Mouse (Mus musculus) heart, adult 11 months (tissue): Measurements from ENCODE around the gene L3mbtl1.
"Not testable (repeated sequence)": the region's sequence is repeated elsewhere in the genome, so short reads cannot be mapped to it uniquely, and the experiment has no call there.

ENCODE experiments used
- DNase-seq: peaks from one replicate; pipeline ENCODE4 v3.0.0; 2022

L3mbtl1 gene

GRCm38 (mm10) chr2:162943148-162943846, at the start of gene L3mbtl1:
L3mbtl1 (plus strand) TSS chr2:162943472.
- peak; percentile 91 for DNase-seq

DNA sequence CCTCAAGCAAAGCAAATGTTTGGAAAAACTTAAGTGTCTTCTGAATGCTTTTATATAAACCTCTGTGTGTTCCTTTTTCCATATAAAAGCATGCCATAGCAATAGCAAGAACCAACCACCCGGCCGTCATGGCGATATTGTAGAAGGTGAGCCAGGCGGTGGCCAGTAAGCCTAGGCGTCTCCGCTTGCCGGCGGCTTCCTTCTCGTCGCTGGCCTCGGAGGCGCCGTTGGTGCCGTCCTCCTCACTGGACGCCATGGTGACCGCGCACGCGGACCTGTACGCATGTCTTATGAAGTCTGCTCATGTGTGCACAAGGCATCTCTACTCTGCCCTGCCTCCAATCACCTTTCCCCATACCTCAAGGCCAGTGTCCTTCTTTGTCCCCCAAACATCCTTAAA, 44.0 kb upstream of the L3mbtl1 start:
- not testable (repeated sequence) for DNase-seq

DNA sequence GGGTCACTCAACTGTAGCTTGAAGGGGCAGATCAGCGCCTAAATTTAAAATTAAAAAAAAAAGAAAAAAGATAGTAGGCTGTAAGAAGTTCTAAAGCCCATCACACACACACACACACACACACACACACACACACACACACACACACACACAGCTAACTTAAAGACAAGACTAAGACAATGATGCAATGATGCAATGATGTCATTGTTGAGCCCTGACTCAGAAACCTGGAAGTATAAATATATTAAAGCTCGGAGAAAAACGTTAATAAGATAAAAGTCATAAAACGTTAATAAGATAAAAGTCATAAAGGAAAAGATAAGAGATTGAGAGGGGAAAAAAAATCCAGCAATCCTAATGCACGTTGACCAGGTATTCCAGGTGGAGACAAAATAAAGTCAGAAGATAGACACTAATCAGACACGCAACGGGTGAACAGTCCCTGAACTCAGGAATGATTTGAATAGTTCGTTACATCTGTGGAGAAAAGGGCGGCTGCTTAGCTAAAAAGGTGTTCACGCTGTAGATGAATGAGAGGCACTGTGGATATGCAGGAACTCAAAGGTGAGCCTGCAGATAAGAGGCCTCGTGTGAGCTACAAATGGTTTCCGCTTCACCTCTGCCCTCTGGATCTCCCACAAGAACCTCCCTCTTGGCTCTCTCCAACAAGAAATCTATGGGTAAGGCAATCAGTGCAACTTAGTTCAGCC, 43.2 kb upstream of the L3mbtl1 start:
- DNase-seq: no peak

GRCm38 (mm10) chr2:162900590-162900916, 42.7 kb upstream of the L3mbtl1 start:
- no peak for DNase-seq

GRCm38 (mm10) chr2:162905902-162906301, 37.4 kb upstream of the L3mbtl1 start:
- no peak for DNase-seq

- peak; percentile 90 for DNase-seq
Observed at GRCm38 (mm10) chr2:162908052-162908491, 35.2 kb upstream of the L3mbtl1 start.

GRCm38 (mm10) chr2:162914040-162914439, 29.2 kb upstream of the L3mbtl1 start:
- DNase-seq: no peak

GRCm38 (mm10) chr2:162914519-162914918, 28.8 kb upstream of the L3mbtl1 start:
- no peak for DNase-seq

- DNase-seq: no peak
Observed at GRCm38 (mm10) chr2:162919926-162920325, 23.3 kb upstream of the L3mbtl1 start.

DNA sequence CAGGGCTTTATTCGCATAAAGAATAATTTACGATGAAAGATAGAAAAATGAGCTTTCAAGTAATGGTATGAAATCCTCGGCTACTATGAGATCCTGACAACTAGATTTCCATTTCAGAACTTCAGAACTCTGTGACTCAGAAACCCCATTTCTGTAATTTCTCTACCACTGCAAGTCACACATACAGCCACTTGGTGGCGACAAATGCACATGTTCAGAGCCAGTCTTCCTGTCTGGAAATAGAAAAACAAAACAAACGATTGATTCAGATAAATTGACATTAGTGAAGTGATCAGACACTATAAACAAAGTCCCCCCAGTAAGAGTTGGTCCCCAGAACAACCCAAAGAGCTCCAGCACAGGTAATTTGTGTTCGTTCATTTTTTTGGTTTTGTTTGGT, 21.1 kb upstream of the L3mbtl1 start:
- DNase-seq: no peak

DNA sequence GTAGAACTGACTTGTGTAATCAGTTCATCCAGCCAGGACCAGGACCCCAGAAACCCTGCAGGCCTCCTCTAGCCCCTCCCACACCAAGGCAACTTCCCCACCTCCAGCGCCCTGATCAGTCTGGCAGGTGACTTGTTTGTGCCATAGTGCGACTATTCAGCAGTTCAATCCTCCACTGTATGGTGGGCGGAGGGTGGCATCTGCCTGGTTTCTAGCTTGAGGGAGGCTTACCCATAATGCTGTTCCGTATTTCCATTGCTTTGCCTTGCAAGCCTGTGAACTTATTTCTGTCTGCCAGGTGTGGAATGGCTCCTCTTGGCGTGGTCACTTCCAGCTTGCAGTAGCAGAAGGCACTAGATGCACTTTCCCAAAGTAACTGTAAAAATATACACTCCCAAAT, 20.4 kb upstream of the L3mbtl1 start:
- no peak for DNase-seq

GRCm38 (mm10) chr2:162924126-162924525, 19.1 kb upstream of the L3mbtl1 start:
- no peak for DNase-seq

DNA sequence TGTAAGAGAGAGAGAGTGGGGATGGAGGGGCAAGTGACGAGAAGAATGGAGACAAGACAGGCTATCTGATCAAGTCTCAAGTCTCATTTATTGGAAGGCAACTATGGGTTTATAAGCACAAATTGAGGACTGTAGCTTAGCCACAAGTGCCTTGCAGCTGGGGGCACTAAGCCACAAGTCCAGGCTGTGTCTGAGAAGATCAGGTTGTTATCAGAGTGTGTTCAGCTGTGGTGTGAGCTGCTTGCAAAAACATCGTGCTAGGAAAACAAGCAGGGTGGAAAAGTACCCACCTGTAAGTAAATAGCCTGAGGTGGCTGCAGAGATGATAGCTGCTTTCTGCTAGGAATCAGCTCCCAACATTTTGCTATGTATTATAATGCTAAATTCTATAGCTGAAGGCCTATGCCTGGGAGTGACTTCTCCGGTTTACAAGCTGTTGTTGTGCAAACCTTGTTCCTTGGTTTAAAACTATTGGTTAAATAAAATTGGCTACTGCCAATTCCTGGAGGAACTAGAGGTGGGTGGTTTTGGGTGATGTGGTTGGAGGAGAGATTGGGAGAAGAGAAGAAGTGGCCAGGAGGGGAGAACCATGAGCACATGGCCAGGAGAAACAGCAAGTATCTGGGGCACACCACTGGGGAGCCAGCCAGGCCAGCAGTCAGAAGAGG, 15.2 kb upstream of the L3mbtl1 start:
- no peak for DNase-seq

DNA sequence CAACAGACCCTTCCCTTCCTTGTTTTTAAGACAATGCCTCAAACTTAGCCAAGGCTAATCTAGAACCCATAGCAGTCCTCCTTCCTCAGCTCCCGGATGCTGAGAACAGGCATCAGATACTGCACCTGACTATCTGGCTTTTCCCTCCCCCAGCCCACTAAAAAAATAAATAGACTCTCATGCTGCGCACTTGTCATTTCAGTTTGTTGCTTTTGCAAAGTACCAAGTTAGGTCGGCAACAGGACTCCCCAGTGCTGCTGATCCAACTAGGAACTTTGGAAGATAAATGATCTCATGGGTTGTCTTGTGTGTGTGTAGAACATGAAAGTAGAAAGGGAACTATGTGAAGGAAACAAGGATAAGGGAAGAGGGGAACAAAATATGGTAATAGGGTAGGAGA, 13.6 kb upstream of the L3mbtl1 start:
- no peak for DNase-seq

- DNase-seq: no peak
Observed at GRCm38 (mm10) chr2:162930516-162931122, 12.7 kb upstream of the L3mbtl1 start.

- peak; percentile 100 for DNase-seq
Observed at GRCm38 (mm10) chr2:162931123-162931673, 12.1 kb upstream of the L3mbtl1 start, which contains the start of gene Srsf6. Srsf6 (plus strand) TSS chr2:162931528.

- peak; percentile 98 for DNase-seq
Observed at GRCm38 (mm10) chr2:162931674-162932650, 11.3 kb upstream of the L3mbtl1 start.

DNA sequence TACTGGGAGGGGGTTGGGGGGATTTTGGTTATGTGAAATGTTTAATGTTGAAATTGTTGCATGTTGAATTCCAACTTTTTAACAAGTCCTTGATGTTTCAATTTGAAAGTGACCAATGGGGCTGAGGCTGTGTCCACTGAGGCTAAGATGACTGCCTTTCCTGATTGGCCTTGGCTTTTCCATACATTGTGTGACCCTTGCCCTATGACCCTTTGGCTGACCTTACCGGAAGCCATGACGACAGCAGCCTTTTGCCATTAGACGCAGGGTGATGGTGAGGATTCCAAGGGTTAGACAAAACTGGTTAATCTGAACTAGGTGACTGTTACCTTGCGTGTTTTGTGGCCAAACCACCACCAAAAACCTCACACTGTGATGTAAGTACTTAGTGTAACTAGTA, 10.6 kb upstream of the L3mbtl1 start:
- peak; percentile 92 for DNase-seq

DNA sequence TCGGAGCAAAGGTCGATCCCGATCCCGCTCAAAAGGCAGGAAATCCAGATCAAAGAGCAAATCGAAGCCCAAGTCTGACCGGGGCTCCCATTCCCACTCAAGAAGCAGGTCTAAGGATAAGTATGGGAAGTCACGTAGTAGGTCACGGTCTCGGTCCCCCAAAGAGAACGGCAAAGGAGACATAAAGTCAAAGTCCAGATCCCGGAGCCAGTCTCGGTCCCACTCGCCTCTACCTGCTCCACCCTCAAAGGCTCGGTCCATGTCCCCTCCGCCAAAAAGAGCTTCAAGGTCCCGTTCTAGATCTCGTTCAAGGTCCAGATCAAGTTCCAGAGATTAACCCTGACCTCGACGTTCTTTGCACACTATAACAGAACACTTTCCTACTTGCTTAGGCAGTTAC, 8.9 kb upstream of the L3mbtl1 start:
- no peak for DNase-seq

GRCm38 (mm10) chr2:162935700-162936099, 7.6 kb upstream of the L3mbtl1 start:
- no peak for DNase-seq

- DNase-seq: no peak
Observed at GRCm38 (mm10) chr2:162939562-162939961, 3.7 kb upstream of the L3mbtl1 start.

DNA sequence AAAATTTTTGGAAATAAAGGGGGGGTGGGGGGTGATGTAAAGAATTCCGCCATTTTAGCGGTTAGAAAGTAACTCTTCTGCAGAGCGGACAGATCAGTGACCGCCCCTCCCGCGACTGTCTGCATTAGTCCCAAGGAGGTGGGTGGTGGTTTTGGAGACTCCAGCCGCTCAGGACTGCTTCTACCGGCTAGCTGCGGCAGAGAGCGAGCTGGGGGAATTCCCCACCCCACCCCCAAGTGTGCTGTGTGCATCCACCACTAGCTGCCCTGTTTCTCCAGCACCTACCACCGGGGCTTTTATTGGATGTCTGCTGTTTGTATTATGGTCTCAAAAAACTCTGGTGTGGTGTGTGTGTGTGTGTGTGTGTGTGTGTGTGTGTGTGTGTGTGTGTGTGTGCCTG, 659 bp downstream of the L3mbtl1 start:
- no peak for DNase-seq
